Mouse (Mus musculus) left cerebral cortex, postnatal 14 days (tissue): ENCODE measurements around the gene Ngrn. TPM values are rescaled to one million over a fixed set of nuclear protein-coding genes. Genes with fewer than 3 reads are reported as not detected.

ENCODE experiments used
- DNase-seq, 2 experiments: peaks; one replicate each; pipeline ENCODE4 v3.0.0; 2021 to 2022; ENCODE audit warnings: low spot score in 2 of 2, mixed read lengths in 1 of 2
- intact Hi-C: fragments of 180-260 bp; cut with DNase I; formaldehyde crosslinking; loops from one replicate; pipeline ENCODE4 v1.15.1; 2025
- total RNA-seq, 2 experiments: library from RNA; stranded (reverse); gene quantifications; 2 replicates each; pipeline ENCODE4 v1.2.3; 2021

Ngrn gene
- total RNA-seq, 2 experiments from 2014 or later, result 39.9 to 42.4 TPM

GRCm38 (mm10) chr7:80294764-80295648, 34.0 kb downstream of the Ngrn start:
- DNase-seq, result no peak
- intact Hi-C loops, result loop anchor here (5.0 kb wide), 1 partner anchor 42 kb away; no protein-coding TSS in a partner anchor

GRCm38 (mm10) chr7:80296462-80296861, 35.4 kb downstream of the Ngrn start:
- intact Hi-C loops, result loop anchor here (5.0 kb wide), 1 partner anchor 41 kb away; no protein-coding TSS in a partner anchor
- no peak for DNase-seq

GRCm38 (mm10) chr7:80297041-80297440, 36.0 kb downstream of the Ngrn start:
- intact Hi-C loops, result loop anchor here (5.0 kb wide), 1 partner anchor 40 kb away; no protein-coding TSS in a partner anchor
- no peak for DNase-seq

DNA sequence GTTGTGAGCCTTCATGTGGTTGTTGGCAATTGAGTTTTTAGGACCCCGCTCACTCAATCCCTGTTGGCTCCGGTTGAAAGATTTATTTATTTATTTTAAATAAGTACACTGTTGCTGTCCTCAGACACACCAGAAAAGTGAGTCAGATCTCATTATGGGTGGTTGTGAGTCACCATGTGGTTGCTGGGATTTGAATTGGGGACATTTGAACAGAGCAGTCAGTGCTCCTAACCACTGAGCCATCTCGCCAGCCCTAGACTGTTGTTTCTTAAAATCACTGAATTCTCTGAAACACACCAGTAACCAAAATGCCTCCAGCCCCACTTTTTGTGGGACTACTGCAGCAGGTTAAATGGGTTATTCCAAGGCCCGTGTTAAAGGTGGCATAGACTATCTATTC, 37.7 kb downstream of the Ngrn start:
- intact Hi-C loops, result loop anchor here (5.0 kb wide), 1 partner anchor 39 kb away; no protein-coding TSS in a partner anchor
- DNase-seq, result no peak

- no peak for DNase-seq
- intact Hi-C loops, result loop anchor here (5.0 kb wide), 1 partner anchor 38 kb away; no protein-coding TSS in a partner anchor
These were observed 38.6 kb downstream of the Ngrn start for GRCm38 (mm10) chr7:80299568-80299967.

- DNase-seq, result no peak
- intact Hi-C loops, result no loop called here
These were observed 40.5 kb downstream of the Ngrn start for GRCm38 (mm10) chr7:80301522-80301921.

DNA sequence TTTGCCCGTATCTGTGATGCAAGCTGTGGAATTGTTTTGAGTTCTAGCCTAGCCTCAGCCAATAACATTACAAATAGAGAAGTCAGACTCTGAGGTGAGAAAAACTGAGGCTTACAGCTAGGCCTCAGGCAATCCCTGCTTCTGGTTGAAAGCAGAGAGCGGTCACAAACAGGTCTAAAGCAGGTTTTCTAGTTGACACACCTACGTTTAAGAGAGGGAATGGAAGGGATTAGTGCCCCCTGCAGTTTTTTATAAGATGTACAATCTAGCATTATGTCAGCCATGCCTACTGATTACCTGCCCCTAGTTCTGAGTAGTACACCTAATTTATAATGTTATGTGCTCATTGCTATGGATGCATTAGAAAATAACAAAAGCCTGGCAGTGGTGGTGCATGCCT, 46.8 kb downstream of the Ngrn start:
- intact Hi-C loops, result no loop called here

GRCm38 (mm10) chr7:80310771-80311170, 49.8 kb downstream of the Ngrn start:
- intact Hi-C loops, result no loop called here
- no peak for DNase-seq

More for the DNA sequence above, 46.8 kb downstream of the Ngrn start:
- no peak for DNase-seq

Other genes with a start within 250 kb of the Ngrn start
- 10 to 100 TPM; 15.7 to 16.0 TPM for gene Zfp710, start 236.4 kb upstream of the Ngrn start, total RNA-seq
- gene Idh2, start 145.8 kb upstream of the Ngrn start, total RNA-seq, result 10 to 100 TPM; 48.1 to 50.3 TPM
- 10 to 100 TPM; 20.0 to 20.7 TPM for gene Sema4b, start 74.4 kb upstream of the Ngrn start, total RNA-seq
- gene Cib1, start 28.4 kb upstream of the Ngrn start, total RNA-seq, result 10 to 100 TPM; 18.7 to 22.0 TPM
- 1 to 10 TPM; 6.6 to 6.7 TPM for gene Gdpgp1, start 28.4 kb upstream of the Ngrn start, total RNA-seq
- 1 to 10 TPM in 1 of 2 experiments, under 1 TPM in 1; 0.95 to 1.2 TPM for gene Ttll13, start 14.8 kb upstream of the Ngrn start, total RNA-seq
- gene Vps33b, start 8.4 kb downstream of the Ngrn start, total RNA-seq, result 10 to 100 TPM; 19.3 to 19.6 TPM
- gene Prc1, start 33.2 kb downstream of the Ngrn start, total RNA-seq, result 1 to 10 TPM; 3.2 to 3.8 TPM
- 10 to 100 TPM; 11.8 to 12.8 TPM for gene Rccd1, start 63.2 kb downstream of the Ngrn start, total RNA-seq
- gene Unc45a, start 79.8 kb downstream of the Ngrn start, total RNA-seq, result 10 to 100 TPM; 44.8 to 49.7 TPM
- 10 to 100 TPM; 42.0 to 53.2 TPM for gene Hddc3, start 81.9 kb downstream of the Ngrn start, total RNA-seq
- 100 to 1,000 TPM; 114 to 118 TPM for gene Man2a2, start 110.2 kb downstream of the Ngrn start, total RNA-seq
- gene Fes, start 126.7 kb downstream of the Ngrn start, total RNA-seq, result 1 to 10 TPM; 5.6 to 6.7 TPM
- 10 to 100 TPM; 38.8 to 46.2 TPM for gene Furin, start 144.2 kb downstream of the Ngrn start, total RNA-seq